Mouse (Mus musculus) kidney, embryonic 14.5 days (tissue): ENCODE results near the gene Reep1. TPM values are rescaled to one million over a fixed set of nuclear protein-coding genes. Genes with fewer than 3 reads are reported as not detected.

Source experiments
- ATAC-seq: fragments of 200-750 bp; cut with Nextera tagmentation; 2 replicates; pipeline ENCODE4 v1.8.0; 2017; ENCODE audit warnings: moderate number of reproducible peaks, mild to moderate bottlenecking, moderate TSS enrichment, moderate library complexity; ENCODE audit not compliant: low FRiP score, low TSS enrichment
- H3K27ac ChIP-seq: fragments of 300-500 bp; sonication (generic); 2 replicates; pipeline ENCODE4 v1.5.1; 2014; ENCODE audit warnings: low read depth, mild to moderate bottlenecking, low read length, moderate library complexity, mixed read lengths
- H3K27me3 ChIP-seq: fragments of 300-500 bp; sonication (generic); 2 replicates; pipeline ENCODE4 v1.6.1; 2014; ENCODE audit warnings: mild to moderate bottlenecking, low read length; ENCODE audit not compliant: control insufficient read depth, insufficient read depth
- H3K36me3 ChIP-seq: fragments of 300-500 bp; sonication (generic); 2 replicates; pipeline ENCODE4 v1.6.1; 2014; ENCODE audit warnings: low read length, mixed read lengths; ENCODE audit not compliant: control insufficient read depth, insufficient read depth
- H3K4me1 ChIP-seq: fragments of 300-500 bp; sonication (generic); 2 replicates; pipeline ENCODE4 v1.6.1; 2014; ENCODE audit warnings: low read length, mixed read lengths; ENCODE audit not compliant: control insufficient read depth, insufficient read depth
- H3K4me2 ChIP-seq: fragments of 300-500 bp; sonication (generic); replicated peaks from 2 replicates; pipeline ENCODE4 v1.6.1; 2014; ENCODE audit warnings: low read depth, mild to moderate bottlenecking, low read length
- H3K4me3 ChIP-seq: fragments of 300-500 bp; sonication (generic); 2 replicates; pipeline ENCODE4 v1.5.1; 2014; ENCODE audit warnings: mild to moderate bottlenecking, low read length
- H3K9ac ChIP-seq: fragments of 300-500 bp; sonication (generic); 2 replicates; pipeline ENCODE4 v1.6.1; 2014; ENCODE audit warnings: low read depth, mild to moderate bottlenecking, low read length, moderate library complexity
- H3K9me3 ChIP-seq: fragments of 300-500 bp; sonication (generic); 2 replicates; pipeline ENCODE4 v1.6.1; 2016; ENCODE audit warnings: low read length; ENCODE audit not compliant: control insufficient read depth
- WGBS: fragments of 180-500 bp; shearing (Covaris S2); extraction: QIAGEN DNeasy Blood & Tissue Kit; methylation state at CpG from one replicate; pipeline ENCODE4 v1.1.7; 2014; 5-methylcytosine and 5-hydroxymethylcytosine counted together
- polyA plus RNA-seq: library from polyadenylated mRNA; unstranded; fragments of >200 nt; fragmentation: Nextera tagmentation; extraction: Ambion mirVana; gene quantifications from 2 replicates; pipeline ENCODE4 v1.2.1, GENCODE M21; 2014

Gene Reep1
- polyA plus RNA-seq, 1 experiment from 2014 or later, result 13.2 TPM

GRCm38 (mm10) chr6:71760073-71760472 lies 52.7 kb downstream of the Reep1 start:
- no peak overlapping the region for H3K4me3 ChIP-seq
- no peak overlapping the region for H3K27ac ChIP-seq
- ATAC-seq, result no peak
- WGBS, result 93% methylated on average over 6 of the region's 6 CpGs
- no peaks in the 10 kb centered on the region for H3K27me3 ChIP-seq
- peaks cover 3% of the 10 kb centered on the region; the same call in 1 of the 2 replicates for H3K4me1 ChIP-seq
- no peak overlapping the region for H3K4me2 ChIP-seq
- H3K36me3 ChIP-seq, result no peaks in the 10 kb centered on the region
- H3K9me3 ChIP-seq, result no peaks in the 10 kb centered on the region
- H3K9ac ChIP-seq, result no peak overlapping the region

- no peak overlapping the region for H3K4me2 ChIP-seq
- WGBS, result 65% methylated on average over 4 of the region's 4 CpGs
- H3K9me3 ChIP-seq, result 0 out of 2 replicates have a peak, but pooled peaks cover 3% of the 10 kb centered on the region
- H3K27ac ChIP-seq, result no peak overlapping the region
- H3K9ac ChIP-seq, result no peak overlapping the region
- no peaks in the 10 kb centered on the region for H3K36me3 ChIP-seq
- H3K4me1 ChIP-seq, result no peaks in the 10 kb centered on the region
- ATAC-seq, result no peak
- no peak overlapping the region for H3K4me3 ChIP-seq
- no peaks in the 10 kb centered on the region for H3K27me3 ChIP-seq
Observed at GRCm38 (mm10) chr6:71767761-71768160, 60.4 kb downstream of the Reep1 start.

DNA sequence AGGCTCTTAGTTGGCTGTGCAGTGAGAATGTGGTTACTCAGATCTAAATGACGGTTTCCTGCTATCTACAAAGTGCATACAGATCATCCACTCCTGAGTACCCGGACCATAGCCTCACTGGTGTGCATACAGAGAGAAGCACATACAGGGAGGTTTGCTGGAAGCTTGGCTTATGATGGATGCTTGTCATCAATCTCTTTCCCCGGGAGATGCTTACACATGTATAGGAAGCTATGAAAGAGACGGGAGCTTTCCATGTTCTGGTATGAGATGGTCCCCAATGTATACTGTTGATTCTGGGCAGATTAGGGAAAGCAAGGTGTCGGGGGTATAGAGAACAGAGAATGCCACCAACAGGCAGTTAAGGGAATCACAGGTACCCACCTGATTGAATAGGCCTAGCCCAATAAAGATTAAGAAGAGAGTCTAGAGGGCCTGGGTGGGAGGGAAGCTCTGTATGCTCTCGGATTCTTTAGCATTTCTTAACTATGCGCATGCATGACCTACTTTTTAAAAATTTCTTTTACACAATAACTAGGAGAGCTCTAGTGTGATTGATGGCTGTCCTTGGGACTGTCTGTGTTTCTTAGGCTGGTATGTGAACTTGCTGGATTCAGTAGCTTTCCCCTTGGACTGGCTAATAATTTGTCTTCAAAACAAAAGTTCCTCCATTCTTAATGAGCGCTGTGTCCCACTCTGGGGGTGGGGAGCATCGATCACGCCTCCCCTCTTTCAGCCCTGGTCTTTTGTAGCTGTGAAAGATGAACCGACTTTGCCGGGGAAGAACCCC lies 62.7 kb downstream of the Reep1 start:
- WGBS, result 82% methylated on average over 12 of the region's 12 CpGs

GRCm38 (mm10) chr6:71770856-71771255 lies 63.5 kb downstream of the Reep1 start:
- no peak for ATAC-seq
- Histone ChIP-seq H3K36me3 (no peaks in the 10 kb centered on the region), H3K4me1 (no peaks in the 10 kb centered on the region), H3K4me3 (no peak overlapping the region), H3K9me3 (0 out of 2 replicates have a peak, but pooled peaks cover 3% of the 10 kb centered on the region), H3K27me3 (no peaks in the 10 kb centered on the region), H3K9ac (no peak overlapping the region), H3K27ac (no peak overlapping the region), H3K4me2 (no peak overlapping the region)
- 95% methylated on average over 4 of the region's 4 CpGs for WGBS

More for the DNA sequence above, 62.7 kb downstream of the Reep1 start:
- Histone ChIP-seq H3K36me3 (no peaks in the 10 kb centered on the region), H3K27ac (no peak overlapping the region), H3K4me3 (no peak overlapping the region), H3K9ac (no peak overlapping the region), H3K27me3 (no peaks in the 10 kb centered on the region), H3K9me3 (0 out of 2 replicates have a peak, but pooled peaks cover 3% of the 10 kb centered on the region), H3K4me2 (no peak overlapping the region), H3K4me1 (no peaks in the 10 kb centered on the region)
- ATAC-seq, result no peak

GRCm38 (mm10) chr6:71771282-71771681 lies 63.9 kb downstream of the Reep1 start:
- no peak for ATAC-seq
- no peak overlapping the region for H3K4me2 ChIP-seq
- no peaks in the 10 kb centered on the region for H3K4me1 ChIP-seq
- WGBS, result 92% methylated on average over 4 of the region's 4 CpGs
- 0 out of 2 replicates have a peak, but pooled peaks cover 3% of the 10 kb centered on the region for H3K9me3 ChIP-seq
- H3K27ac ChIP-seq, result no peak overlapping the region
- H3K27me3 ChIP-seq, result no peaks in the 10 kb centered on the region
- no peaks in the 10 kb centered on the region for H3K36me3 ChIP-seq
- H3K4me3 ChIP-seq, result no peak overlapping the region
- H3K9ac ChIP-seq, result no peak overlapping the region

GRCm38 (mm10) chr6:71772156-71772555 lies 64.8 kb downstream of the Reep1 start:
- Histone ChIP-seq H3K4me1 (no peaks in the 10 kb centered on the region), H3K4me3 (no peak overlapping the region), H3K4me2 (no peak overlapping the region), H3K36me3 (no peaks in the 10 kb centered on the region), H3K9me3 (0 out of 2 replicates have a peak, but pooled peaks cover 3% of the 10 kb centered on the region), H3K27me3 (no peaks in the 10 kb centered on the region), H3K27ac (no peak overlapping the region), H3K9ac (no peak overlapping the region)
- no peak for ATAC-seq
- 83% methylated on average over 6 of the region's 6 CpGs for WGBS

DNA sequence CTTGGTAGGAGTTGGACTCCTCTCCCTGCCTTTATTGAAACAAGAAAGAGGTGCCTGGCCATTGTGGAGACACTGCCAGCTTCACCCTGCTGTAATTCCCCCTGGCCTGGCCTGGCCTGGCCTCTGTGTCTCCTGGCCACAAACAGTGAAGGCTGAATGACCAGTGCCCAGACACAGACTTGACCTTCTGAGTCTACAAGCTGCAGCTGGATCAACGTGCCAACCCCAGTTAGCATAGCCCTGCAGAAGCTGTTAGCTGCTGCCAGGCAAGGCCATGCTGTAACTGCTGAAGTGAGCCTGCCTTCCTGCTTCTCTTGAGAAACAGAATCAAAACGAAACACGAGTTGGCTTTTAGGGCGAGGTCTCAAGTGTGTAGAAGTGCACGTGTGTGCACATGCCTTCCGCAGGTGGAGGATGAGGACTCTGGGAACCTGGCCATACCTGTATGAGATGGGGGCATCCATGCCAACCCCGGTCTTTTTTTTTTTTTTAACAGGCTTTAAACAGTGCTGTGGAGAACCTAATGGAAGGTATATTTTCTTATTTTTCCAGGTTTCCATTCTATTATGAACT lies 65.4 kb downstream of the Reep1 start:
- H3K36me3 ChIP-seq, result no peaks in the 10 kb centered on the region
- ATAC-seq, result no peak
- WGBS, result 83% methylated on average over 7 of the region's 7 CpGs

DNA sequence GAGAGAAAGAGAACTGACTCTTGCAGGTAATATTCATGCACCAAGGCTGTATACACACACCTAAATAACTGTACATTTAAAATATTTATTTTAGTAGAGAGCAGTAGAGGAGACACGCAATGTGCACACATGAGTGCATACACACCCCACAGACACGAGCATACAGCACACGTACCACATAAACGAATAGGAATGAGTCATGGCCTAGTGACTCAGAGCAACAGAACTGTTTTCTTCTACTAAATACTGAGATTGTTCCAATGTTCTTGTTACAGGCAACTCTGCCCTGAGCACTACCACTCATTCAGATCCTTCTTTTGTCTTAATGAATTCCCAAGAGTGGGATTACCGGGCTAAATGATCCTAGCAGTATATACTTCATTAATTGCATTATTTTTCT lies 70.7 kb downstream of the Reep1 start:
- H3K4me1 ChIP-seq, result no peaks in the 10 kb centered on the region
- no peaks in the 10 kb centered on the region for H3K27me3 ChIP-seq
- no peaks in the 10 kb centered on the region for H3K9me3 ChIP-seq
- no peaks in the 10 kb centered on the region for H3K36me3 ChIP-seq
- no peak overlapping the region for H3K9ac ChIP-seq
- no peak overlapping the region for H3K4me2 ChIP-seq
- no peak overlapping the region for H3K27ac ChIP-seq
- WGBS, result 84% methylated on average over 5 of the region's 5 CpGs
- H3K4me3 ChIP-seq, result no peak overlapping the region
- no peak for ATAC-seq

More for the DNA sequence above, 65.4 kb downstream of the Reep1 start:
- Histone ChIP-seq H3K9ac (no peak overlapping the region), H3K9me3 (0 out of 2 replicates have a peak, but pooled peaks cover 3% of the 10 kb centered on the region), H3K27ac (no peak overlapping the region), H3K4me1 (no peaks in the 10 kb centered on the region), H3K4me3 (no peak overlapping the region), H3K4me2 (no peak overlapping the region), H3K27me3 (no peaks in the 10 kb centered on the region)

GRCm38 (mm10) chr6:71779831-71780230 lies 72.5 kb downstream of the Reep1 start:
- 85% methylated on average over 2 of the region's 2 CpGs for WGBS
- no peak overlapping the region for H3K4me3 ChIP-seq
- H3K27ac ChIP-seq, result no peak overlapping the region
- H3K9ac ChIP-seq, result no peak overlapping the region
- H3K4me1 ChIP-seq, result no peaks in the 10 kb centered on the region
- no peak for ATAC-seq
- no peak overlapping the region for H3K4me2 ChIP-seq
- H3K36me3 ChIP-seq, result no peaks in the 10 kb centered on the region
- H3K27me3 ChIP-seq, result no peaks in the 10 kb centered on the region
- no peaks in the 10 kb centered on the region for H3K9me3 ChIP-seq
